Mouse (Mus musculus) hindbrain, embryonic 16.5 days (tissue): ENCODE data around the gene Pappa2. TPM values are rescaled to one million over a fixed set of nuclear protein-coding genes. Genes with fewer than 3 reads are reported as not detected.

Experiments
- ATAC-seq: fragments of 200-750 bp; cut with Nextera tagmentation; 2 replicates; pipeline ENCODE4 v1.8.0; 2017; ENCODE audit warnings: moderate TSS enrichment, moderate library complexity
- H3K27ac ChIP-seq: fragments of 300-500 bp; sonication (generic); 2 replicates; pipeline ENCODE4 v1.5.1; 2014; ENCODE audit warnings: low read depth, mild to moderate bottlenecking, control low read depth, low read length, moderate library complexity
- H3K27me3 ChIP-seq: fragments of 300-500 bp; sonication (generic); replicated peaks from 2 replicates; pipeline ENCODE4 v1.6.1; 2014; ENCODE audit warnings: low read length; ENCODE audit not compliant: control insufficient read depth, insufficient read depth
- H3K36me3 ChIP-seq: fragments of 300-500 bp; sonication (generic); 2 replicates; pipeline ENCODE4 v1.6.1; 2014; ENCODE audit warnings: mild to moderate bottlenecking, low read length, moderate library complexity, mixed read lengths; ENCODE audit not compliant: control insufficient read depth, insufficient read depth
- H3K4me1 ChIP-seq: fragments of 300-500 bp; sonication (generic); 2 replicates; pipeline ENCODE4 v1.6.1; 2014; ENCODE audit warnings: low read depth, low read length; ENCODE audit not compliant: control insufficient read depth, insufficient read depth
- H3K4me2 ChIP-seq: fragments of 300-500 bp; sonication (generic); 2 replicates; pipeline ENCODE4 v1.6.1; 2014; ENCODE audit warnings: mild to moderate bottlenecking, low read length, control low read depth, moderate library complexity
- H3K4me3 ChIP-seq: fragments of 300-500 bp; sonication (generic); 2 replicates; pipeline ENCODE4 v1.5.1; 2014; ENCODE audit warnings: mild to moderate bottlenecking, low read length, control low read depth, moderate library complexity
- H3K9ac ChIP-seq: fragments of 300-500 bp; sonication (generic); 2 replicates; pipeline ENCODE4 v1.6.1; 2014; ENCODE audit warnings: low read depth, mild to moderate bottlenecking, control low read depth, low read length, moderate library complexity
- H3K9me3 ChIP-seq: fragments of 300-500 bp; sonication (generic); 2 replicates; pipeline ENCODE4 v1.6.1; 2014; ENCODE audit warnings: mild to moderate bottlenecking, low read length, moderate library complexity; ENCODE audit not compliant: control insufficient read depth
- WGBS: fragments of 180-500 bp; shearing (Covaris S2); extraction: QIAGEN DNeasy Blood & Tissue Kit; methylation state at CpG from one replicate; pipeline ENCODE4 v1.1.7; 2014; 5-methylcytosine and 5-hydroxymethylcytosine counted together
- polyA plus RNA-seq: library from polyadenylated mRNA; unstranded; fragments of >200 nt; fragmentation: Nextera tagmentation; extraction: Ambion mirVana; gene quantifications from 2 replicates; pipeline ENCODE4 v1.2.1, GENCODE M21; 2015

Pappa2 gene
- polyA plus RNA-seq, 1 experiment from 2014 or later = 0.79 TPM

DNA sequence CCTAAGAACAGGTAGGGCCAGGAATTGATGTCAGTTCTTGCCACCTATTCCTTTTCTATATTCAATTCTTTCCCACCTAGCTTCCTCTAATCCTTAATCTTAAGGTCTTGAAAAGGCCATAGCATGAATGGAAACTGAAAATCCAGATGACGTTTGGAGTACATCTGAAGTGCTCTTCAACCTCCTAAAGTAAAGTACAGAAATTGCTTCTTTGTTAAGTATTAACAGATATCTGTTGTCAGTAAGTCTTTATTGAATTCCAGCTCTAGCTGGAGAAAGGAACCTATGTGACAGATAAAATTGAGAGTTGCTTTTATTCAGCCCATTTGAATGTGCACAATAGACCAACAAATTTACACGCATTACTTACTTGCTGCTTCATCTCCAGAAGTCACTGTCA lies 280.1 kb downstream of the Pappa2 start:
- no peaks in the 10 kb centered on the region for H3K9me3 ChIP-seq
- H3K4me1 ChIP-seq = no peaks in the 10 kb centered on the region
- no peaks in the 10 kb centered on the region for H3K27me3 ChIP-seq
- H3K27ac ChIP-seq = no peak overlapping the region
- H3K9ac ChIP-seq = no peak overlapping the region
- H3K36me3 ChIP-seq = no peaks in the 10 kb centered on the region
- 73% methylated on average over 2 of the region's 2 CpGs for whole genome bisulfite sequencing
- no peak for ATAC-seq
- no peak overlapping the region for H3K4me3 ChIP-seq
- H3K4me2 ChIP-seq = no peak overlapping the region

DNA sequence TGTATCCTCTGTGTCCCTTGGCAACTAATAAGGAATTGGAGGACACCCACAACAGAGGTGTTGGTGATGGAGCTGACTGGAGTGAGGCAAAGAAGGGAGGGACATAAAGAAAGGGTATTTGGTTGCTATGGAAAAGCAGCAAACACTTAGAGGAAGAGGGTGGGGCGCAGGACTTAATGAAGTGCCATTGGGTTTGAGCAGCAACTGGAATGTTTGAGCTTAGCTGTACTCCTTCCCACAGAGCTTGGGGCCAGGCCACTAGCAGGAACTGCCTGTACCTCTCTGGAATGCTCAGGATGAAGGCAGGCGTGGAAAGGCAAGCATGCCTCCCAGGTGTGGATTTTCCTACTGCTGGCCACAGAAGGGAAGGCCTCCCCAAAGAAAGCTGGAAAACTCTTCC lies 281.0 kb downstream of the Pappa2 start:
- H3K4me2 ChIP-seq = no peak overlapping the region
- H3K36me3 ChIP-seq = no peaks in the 10 kb centered on the region
- H3K9me3 ChIP-seq = no peaks in the 10 kb centered on the region
- H3K27me3 ChIP-seq = no peaks in the 10 kb centered on the region
- H3K27ac ChIP-seq = no peak overlapping the region
- H3K9ac ChIP-seq = no peak overlapping the region
- H3K4me3 ChIP-seq = no peak overlapping the region
- no peak for ATAC-seq
- H3K4me1 ChIP-seq = no peaks in the 10 kb centered on the region
- 82% methylated on average over 2 of the region's 2 CpGs for WGBS

GRCm38 (mm10) chr1:158697859-158698569 lies 282.3 kb downstream of the Pappa2 start:
- Histone ChIP-seq H3K9me3 (no peaks in the 10 kb centered on the region), H3K27me3 (no peaks in the 10 kb centered on the region), H3K36me3 (no peaks in the 10 kb centered on the region), H3K4me3 (no peak overlapping the region), H3K9ac (no peak overlapping the region), H3K4me2 (no peak overlapping the region), H3K4me1 (no peaks in the 10 kb centered on the region), H3K27ac (no peak overlapping the region)
- ATAC-seq = no peak
- 88% methylated on average over 10 of the region's 10 CpGs for WGBS

DNA sequence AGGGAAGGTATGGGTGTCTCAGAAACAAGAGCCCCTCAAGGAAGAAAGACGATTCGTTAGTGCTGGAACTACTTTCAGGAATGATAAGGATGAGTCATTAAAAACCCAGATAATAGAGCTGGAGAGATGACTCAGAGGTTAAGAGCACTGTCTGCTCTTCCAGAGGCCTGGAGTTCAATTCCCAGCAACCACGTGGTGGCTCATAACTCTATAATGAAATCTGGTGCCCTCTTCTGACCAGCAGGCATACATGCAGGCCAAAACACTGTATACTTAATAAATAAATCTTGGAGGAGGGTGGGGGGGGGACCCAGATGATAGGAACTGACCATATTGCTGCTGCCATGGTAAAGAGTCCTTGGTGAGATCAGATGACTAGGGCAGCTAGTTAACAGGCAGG lies 282.9 kb downstream of the Pappa2 start:
- Histone ChIP-seq H3K4me3 (no peak overlapping the region), H3K9ac (no peak overlapping the region), H3K4me1 (no peaks in the 10 kb centered on the region), H3K36me3 (no peaks in the 10 kb centered on the region), H3K27me3 (no peaks in the 10 kb centered on the region), H3K4me2 (no peak overlapping the region), H3K27ac (no peak overlapping the region), H3K9me3 (no peaks in the 10 kb centered on the region)
- 76% methylated on average over 3 of the region's 3 CpGs for WGBS
- no peak for ATAC-seq

DNA sequence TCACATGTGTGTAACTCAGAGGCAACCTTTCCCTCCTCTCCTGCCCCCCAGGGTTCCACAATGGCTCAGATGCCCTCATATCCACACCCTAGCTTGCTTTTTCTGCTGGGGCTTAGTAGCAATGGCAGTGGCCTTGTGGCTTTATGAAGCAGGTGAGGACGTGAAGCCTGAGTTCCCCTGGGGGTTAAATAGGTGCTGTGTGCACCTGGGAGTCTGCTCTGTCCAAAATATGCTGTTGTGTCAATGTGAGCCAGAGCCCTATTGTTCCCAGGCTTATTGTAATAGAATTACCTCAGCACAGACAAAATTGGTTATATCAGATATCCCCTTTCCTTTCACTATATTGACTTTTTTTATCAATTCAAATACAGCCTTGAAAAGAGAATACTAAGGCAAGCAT lies 292.6 kb downstream of the Pappa2 start:
- no peak overlapping the region for H3K4me2 ChIP-seq
- H3K27me3 ChIP-seq = no peaks in the 10 kb centered on the region
- H3K9me3 ChIP-seq = no peaks in the 10 kb centered on the region
- WGBS = 70% methylated on average over 1 of the region's 1 CpGs
- no peaks in the 10 kb centered on the region for H3K4me1 ChIP-seq
- no peak overlapping the region; the same call in 1 of the 2 replicates for H3K27ac ChIP-seq
- ATAC-seq = no peak
- no peak overlapping the region for H3K9ac ChIP-seq
- peaks cover 12% of the 10 kb centered on the region for H3K36me3 ChIP-seq
- H3K4me3 ChIP-seq = no peak overlapping the region

- Histone ChIP-seq H3K27me3 (no peaks in the 10 kb centered on the region), H3K9ac (no peak overlapping the region), H3K4me1 (no peaks in the 10 kb centered on the region), H3K27ac (no peak overlapping the region), H3K9me3 (no peaks in the 10 kb centered on the region), H3K36me3 (0 out of 2 replicates have a peak, but pooled peaks cover 8% of the 10 kb centered on the region), H3K4me3 (no peak overlapping the region), H3K4me2 (no peak overlapping the region)
- WGBS = 40% methylated on average over 3 of the region's 3 CpGs
- peak; percentile 87 for ATAC-seq
Measured at GRCm38 (mm10) chr1:158669971-158670592, 310.2 kb downstream of the Pappa2 start.

DNA sequence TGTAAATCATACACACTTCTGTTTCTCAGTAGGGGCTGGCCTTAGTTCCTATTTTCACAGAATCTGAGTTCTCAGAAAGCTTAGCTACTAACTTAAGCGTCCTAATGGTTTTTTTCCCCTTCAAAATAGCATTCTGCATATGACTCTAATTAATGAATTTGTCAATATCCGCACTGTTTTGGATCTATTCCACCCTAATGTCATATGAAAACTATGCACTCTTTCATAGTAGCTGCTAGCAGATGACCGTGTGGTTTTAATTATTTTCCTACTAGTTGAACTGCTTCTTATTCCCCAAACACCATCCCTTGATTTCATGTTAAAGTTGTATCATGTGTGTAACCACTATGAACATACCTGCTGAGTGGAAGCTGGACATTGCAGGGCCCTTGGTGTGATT lies 314.3 kb downstream of the Pappa2 start:
- no peak overlapping the region for H3K27ac ChIP-seq
- H3K9me3 ChIP-seq = no peaks in the 10 kb centered on the region
- no peaks in the 10 kb centered on the region for H3K27me3 ChIP-seq
- H3K36me3 ChIP-seq = 0 out of 2 replicates have a peak, but pooled peaks cover 5% of the 10 kb centered on the region
- no peak overlapping the region for H3K4me3 ChIP-seq
- no peaks in the 10 kb centered on the region for H3K4me1 ChIP-seq
- no peak overlapping the region for H3K9ac ChIP-seq
- 84% methylated on average over 3 of the region's 3 CpGs for WGBS
- no peak overlapping the region for H3K4me2 ChIP-seq
- no peak for ATAC-seq
